Mouse (Mus musculus): Measurements from ENCODE around the gene Olfr1354. TPM values are rescaled to one million over a fixed set of nuclear protein-coding genes. Genes with fewer than 3 reads are reported as not detected.
"Not testable (repeated sequence)": the region's sequence is repeated elsewhere in the genome, so short reads cannot be mapped to it uniquely, and the experiment has no call there.

The Olfr1354 gene
- not detected for total RNA-seq (2021)

GRCm38 (mm10) chr10:78912871-78913270 is at the start of gene Olfr1354:
Gene Olfr1354, plus strand, starts transcription at chr10:78913171.
- DNase-seq (ENCODE audit: extremely low spot score in 1 of 2, low spot score in 1 of 2), result not testable (repeated sequence)

- DNase-seq (ENCODE audit: extremely low spot score in 1 of 2, low spot score in 1 of 2), result no peak
These were observed 37.7 kb upstream of the Olfr1354 start, which contains the start of gene Olfr1355 for GRCm38 (mm10) chr10:78875240-78875639. Gene Olfr1355, plus strand, starts transcription at chr10:78875540.

GRCm38 (mm10) chr10:78950336-78950735 is 37.4 kb downstream of the Olfr1354 start, which contains the start of gene Olfr8:
Gene Olfr8, plus strand, starts transcription at chr10:78950636.
- not testable (repeated sequence) for DNase-seq (ENCODE audit: extremely low spot score in 1 of 2, low spot score in 1 of 2)

- DNase-seq (ENCODE audit: extremely low spot score in 1 of 2, low spot score in 1 of 2), result not testable (repeated sequence)
These were observed 50.0 kb downstream of the Olfr1354 start, which contains the start of gene Olfr1353 for GRCm38 (mm10) chr10:78963009-78963408. Gene Olfr1353, plus strand, starts transcription at chr10:78963309.

Other genes starting within 250 kb of the Olfr1354 start
- not detected for gene Casp14, start 194.9 kb upstream of the Olfr1354 start, total RNA-seq (2021)
- under 1 TPM; 0.42 to 0.47 TPM for gene Ccdc105, start 160.1 kb upstream of the Olfr1354 start, total RNA-seq (2021)
- gene Slc1a6, start 132.7 kb upstream of the Olfr1354 start, total RNA-seq (2021), result 10 to 100 TPM; 11.0 to 12.5 TPM
- gene Olfr1356, start 61.0 kb upstream of the Olfr1354 start, total RNA-seq (2021), result not detected
- gene Olfr1355, start 37.6 kb upstream of the Olfr1354 start, total RNA-seq (2021), result not detected
- not detected for gene Olfr8, start 37.5 kb downstream of the Olfr1354 start, total RNA-seq (2021)
- gene Olfr1353, start 50.1 kb downstream of the Olfr1354 start, total RNA-seq (2021), result not detected
- not detected for gene Olfr1352, start 67.9 kb downstream of the Olfr1354 start, total RNA-seq (2021)
- gene Olfr1351, start 99.3 kb downstream of the Olfr1354 start, total RNA-seq (2021), result not detected
- not detected for gene Olfr57, start 115.6 kb downstream of the Olfr1354 start, total RNA-seq (2021)
- 10 to 100 TPM; 22.6 to 24.5 TPM for gene 2610008E11Rik, start 184.4 kb downstream of the Olfr1354 start, total RNA-seq (2021)
- not detected for gene Vmn2r80, start 235.6 kb downstream of the Olfr1354 start, total RNA-seq (2021)

Measured in layer of hippocampus, postnatal 25 days (tissue).